Mouse (Mus musculus) neural tube, embryonic 13.5 days (tissue): Measurements from ENCODE around the gene Arf4. TPM values are rescaled to one million over a fixed set of nuclear protein-coding genes. Genes with fewer than 3 reads are reported as not detected.
"Not testable (repeated sequence)": the region's sequence is repeated elsewhere in the genome, so short reads cannot be mapped to it uniquely, and the experiment has no call there.

Experiments used
- ATAC-seq: fragments of 200-750 bp; cut with Nextera tagmentation; 2 replicates; pipeline ENCODE4 v1.8.0; 2017; ENCODE audit warnings: low read depth, mild to moderate bottlenecking, moderate TSS enrichment, moderate library complexity
- H3K27ac ChIP-seq: fragments of 300-500 bp; sonication (generic); replicated peaks from 2 replicates; pipeline ENCODE4 v1.5.1; 2015; ENCODE audit warnings: moderate library complexity, mild to moderate bottlenecking, inconsistent platforms
- H3K27me3 ChIP-seq: fragments of 300-500 bp; sonication (generic); 2 replicates; pipeline ENCODE4 v1.6.1; 2015; ENCODE audit warnings: mild to moderate bottlenecking, inconsistent platforms
- H3K36me3 ChIP-seq: fragments of 300-500 bp; sonication (generic); 2 replicates; pipeline ENCODE4 v1.6.1; 2015; ENCODE audit warnings: mild to moderate bottlenecking, inconsistent platforms
- H3K4me1 ChIP-seq: fragments of 300-500 bp; sonication (generic); replicated peaks from 2 replicates; pipeline ENCODE4 v1.6.1; 2015; ENCODE audit warnings: inconsistent platforms
- H3K4me2 ChIP-seq: fragments of 300-500 bp; sonication (generic); 2 replicates; pipeline ENCODE4 v1.6.1; 2015; ENCODE audit warnings: inconsistent platforms, mild to moderate bottlenecking, moderate library complexity
- H3K4me3 ChIP-seq: fragments of 300-500 bp; sonication (generic); 2 replicates; pipeline ENCODE4 v1.5.1; 2015; ENCODE audit warnings: mild to moderate bottlenecking, inconsistent platforms
- H3K9ac ChIP-seq: fragments of 300-500 bp; sonication (generic); 2 replicates; pipeline ENCODE4 v1.6.1; 2015; ENCODE audit warnings: moderate library complexity, mild to moderate bottlenecking, inconsistent platforms
- H3K9me3 ChIP-seq: fragments of 300-500 bp; sonication (generic); 2 replicates; pipeline ENCODE4 v1.6.1; 2016; ENCODE audit warnings: inconsistent platforms
- WGBS: fragments of 180-500 bp; shearing (Covaris S2); methylation state at CpG from one replicate; pipeline ENCODE4 v1.1.7; 2015; 5-methylcytosine and 5-hydroxymethylcytosine counted together
- polyA plus RNA-seq: library from polyadenylated mRNA; unstranded; fragments of >200 nt; fragmentation: Nextera tagmentation; extraction: Ambion mirVana; gene quantifications from 2 replicates; pipeline ENCODE4 v1.2.1, GENCODE M21; 2015

Arf4 gene
- polyA plus RNA-seq, 1 experiment from 2014 or later: 647 TPM

DNA sequence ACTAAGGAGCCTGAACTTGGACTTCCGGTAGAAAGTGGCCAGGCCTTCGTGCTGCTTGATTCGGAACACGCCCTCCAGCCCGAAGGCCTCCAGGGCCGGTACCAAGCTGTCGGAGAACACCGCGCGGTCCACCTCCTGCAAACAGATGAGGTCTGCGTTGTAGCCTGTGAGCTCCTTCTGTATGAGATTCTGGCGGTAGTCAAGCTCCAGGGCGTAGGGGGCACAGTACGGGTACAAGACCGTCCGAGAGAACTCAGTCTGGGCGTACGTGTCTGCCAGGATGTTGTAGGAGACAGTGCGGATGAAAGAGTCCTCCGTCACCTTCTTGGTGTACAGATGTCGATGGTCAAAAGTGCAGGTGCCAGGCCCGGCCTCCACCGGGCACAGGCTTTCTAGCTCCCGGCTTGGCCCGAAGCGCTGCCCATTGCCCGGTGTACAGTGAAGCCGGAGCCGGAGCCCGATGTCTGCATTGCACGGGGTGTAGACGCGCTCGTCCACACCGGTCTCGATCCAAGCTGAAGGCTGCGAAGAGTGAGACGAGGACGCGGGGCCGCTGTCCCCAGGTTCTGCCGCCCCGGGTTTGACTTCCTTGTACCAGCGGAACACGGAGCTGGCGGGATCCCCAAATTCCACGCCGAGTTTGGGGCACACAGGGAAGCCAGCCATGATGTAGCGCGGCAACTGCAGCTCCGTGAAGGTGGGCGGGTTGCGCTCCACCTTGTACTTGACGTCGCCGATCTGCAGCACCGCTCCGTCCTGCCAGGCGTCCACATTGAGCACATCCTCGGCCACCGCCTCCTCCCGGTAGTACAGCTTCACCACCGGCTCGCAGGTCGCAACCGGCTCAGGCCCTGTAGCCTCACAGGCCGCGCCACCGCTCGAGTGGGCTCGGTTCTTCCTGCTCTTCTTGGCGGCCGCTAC lies 30.8 kb downstream of the Arf4 start:
- WGBS: 2% methylated on average over 73 of the region's 73 CpGs

DNA sequence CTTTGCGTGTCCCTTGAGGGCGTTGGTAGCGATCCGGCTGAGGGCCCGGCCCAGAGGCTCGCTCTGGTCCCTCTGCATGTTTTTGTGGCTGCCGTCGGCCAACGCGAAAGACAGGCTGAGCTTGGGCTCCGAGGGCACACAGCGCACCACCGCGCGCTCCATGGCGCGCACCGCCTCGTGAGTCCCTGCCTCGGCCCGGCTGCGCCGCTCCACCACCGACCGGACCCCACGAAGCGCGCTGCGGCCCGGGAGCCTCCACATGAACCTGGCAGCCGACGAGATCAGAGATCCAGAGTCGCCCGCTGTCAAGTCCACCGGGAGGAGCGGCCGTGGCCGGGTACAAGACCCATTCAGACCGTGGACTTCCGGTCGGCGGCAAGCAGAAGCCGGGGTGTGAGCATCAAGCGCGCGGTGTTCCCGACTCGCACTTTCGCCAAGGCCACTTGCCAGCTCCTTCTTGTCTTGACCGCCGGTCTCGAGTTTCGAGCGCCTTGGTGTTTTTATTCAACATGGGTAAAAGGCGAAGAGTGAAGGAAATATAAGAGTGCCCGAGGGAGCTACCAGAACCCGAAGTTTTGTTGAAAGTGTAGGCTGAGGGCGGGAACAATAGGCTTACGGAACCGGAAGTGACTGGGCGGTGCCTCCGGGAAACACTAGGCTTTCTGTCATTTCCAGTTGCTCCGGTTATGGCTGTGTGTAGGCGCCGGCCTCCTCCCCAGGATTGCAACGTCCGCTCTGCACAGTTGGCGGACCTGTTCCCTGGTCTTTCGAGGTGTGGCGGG lies 31.6 kb downstream of the Arf4 start, which contains the start of gene Pde12:
Pde12 (minus strand) TSS at position 592 of the 782 bp plus-strand sequence.
- Histone ChIP-seq H3K27me3 (0 out of 2 replicates have a peak, but pooled peaks cover 6% of the 10 kb centered on the region), H3K9me3 (no peaks in the 10 kb centered on the region), H3K27ac (peak within 1 kb of the TSS; percentile 82), H3K36me3 (peaks cover 18% of the 10 kb centered on the region), H3K4me3 (peak within 1 kb of the TSS; percentile 99), H3K4me2 (peak within 1 kb of the TSS; percentile 100), H3K4me1 (peaks cover 35% of the 10 kb centered on the region), H3K9ac (peak within 1 kb of the TSS; percentile 93)
- peak; percentile 94 for ATAC-seq
- WGBS: under 1% methylated on average over 70 of the region's 70 CpGs

More for the DNA sequence above, 30.8 kb downstream of the Arf4 start:
- Histone ChIP-seq H3K4me2 (peak overlapping the region; percentile 100), H3K27me3 (0 out of 2 replicates have a peak, but pooled peaks cover 6% of the 10 kb centered on the region), H3K4me3 (peak overlapping the region; percentile 99), H3K9me3 (no peaks in the 10 kb centered on the region), H3K27ac (peak overlapping the region; percentile 82), H3K36me3 (peaks cover 24% of the 10 kb centered on the region), H3K4me1 (peaks cover 35% of the 10 kb centered on the region), H3K9ac (peak overlapping the region; percentile 93)
- ATAC-seq: peak; percentile 49

DNA sequence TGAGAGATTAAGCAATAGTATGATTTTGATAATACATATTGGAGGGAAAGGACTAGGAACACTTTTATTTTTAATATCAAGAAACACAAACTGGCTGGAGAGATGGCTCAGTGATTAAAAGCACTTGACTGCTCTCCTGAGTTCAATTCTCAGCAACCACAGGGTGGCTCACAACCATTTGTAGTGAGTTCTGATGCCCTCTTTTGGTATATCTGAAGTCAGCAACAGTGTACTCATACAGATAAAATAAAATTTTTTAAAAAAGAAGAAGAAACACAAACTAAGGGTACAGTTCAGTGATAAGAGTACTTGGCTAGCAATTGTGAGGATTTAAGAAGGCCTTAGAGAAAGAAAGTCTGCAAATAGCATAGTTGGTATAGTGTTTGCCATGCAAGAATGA lies 33.1 kb downstream of the Arf4 start:
- H3K4me2 ChIP-seq: no peak overlapping the region
- no peak overlapping the region for H3K27ac ChIP-seq
- peaks cover 34% of the 10 kb centered on the region for H3K4me1 ChIP-seq
- peaks cover 5% of the 10 kb centered on the region; the same call in 1 of the 2 replicates for H3K36me3 ChIP-seq
- no peak overlapping the region for H3K9ac ChIP-seq
- no peak for ATAC-seq
- no peak overlapping the region for H3K4me3 ChIP-seq
- peaks cover 11% of the 10 kb centered on the region; the same call in 1 of the 2 replicates for H3K27me3 ChIP-seq
- H3K9me3 ChIP-seq: no peaks in the 10 kb centered on the region

DNA sequence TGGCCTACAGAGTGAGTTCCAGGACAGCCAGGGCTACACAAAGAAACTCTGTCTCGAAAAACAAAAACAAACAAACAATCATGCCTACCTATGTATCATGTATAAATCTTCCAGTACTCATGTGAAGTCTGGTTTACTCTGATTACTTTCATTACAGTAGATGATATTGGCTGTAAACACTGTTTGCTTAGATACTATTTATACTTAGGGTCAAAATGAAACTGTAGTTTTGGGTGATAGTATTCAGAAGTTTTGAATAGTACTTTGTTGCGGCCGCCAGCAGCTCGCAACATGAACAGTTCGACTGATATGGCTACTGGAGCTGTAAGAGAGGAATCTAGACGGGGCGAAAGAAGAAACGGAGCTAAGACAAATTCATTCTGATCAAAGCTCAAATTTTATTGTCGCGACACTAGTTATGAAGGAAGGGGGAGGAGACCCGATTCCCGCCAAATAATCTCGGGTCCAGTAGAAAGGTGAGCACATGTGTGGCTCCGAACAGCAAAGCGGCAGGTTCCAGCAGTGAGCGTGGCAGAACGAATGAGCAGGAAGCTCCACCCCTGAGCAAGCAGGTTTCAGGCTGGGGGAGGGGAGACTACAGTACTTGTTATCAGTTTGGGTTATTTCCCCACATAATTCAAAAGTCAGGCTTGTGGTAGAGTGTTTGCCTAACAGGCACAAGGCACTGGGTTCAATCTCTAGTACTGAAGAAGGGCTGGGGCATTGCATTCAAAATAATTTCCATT lies 34.2 kb downstream of the Arf4 start:
- not testable (repeated sequence) for H3K27ac ChIP-seq, H3K9ac ChIP-seq, H3K9me3 ChIP-seq, H3K36me3 ChIP-seq, H3K4me2 ChIP-seq, ATAC-seq, H3K4me3 ChIP-seq
- 70% methylated on average over 17 of the region's 17 CpGs for WGBS
- Histone ChIP-seq H3K4me1 (peaks cover 23% of the 10 kb centered on the region), H3K27me3 (peaks cover 12% of the 10 kb centered on the region; the same call in 1 of the 2 replicates)

- 90% methylated on average over 2 of the region's 2 CpGs for WGBS
Measured at GRCm38 (mm10) chr14:26674476-26675169, 36.7 kb downstream of the Arf4 start.

DNA sequence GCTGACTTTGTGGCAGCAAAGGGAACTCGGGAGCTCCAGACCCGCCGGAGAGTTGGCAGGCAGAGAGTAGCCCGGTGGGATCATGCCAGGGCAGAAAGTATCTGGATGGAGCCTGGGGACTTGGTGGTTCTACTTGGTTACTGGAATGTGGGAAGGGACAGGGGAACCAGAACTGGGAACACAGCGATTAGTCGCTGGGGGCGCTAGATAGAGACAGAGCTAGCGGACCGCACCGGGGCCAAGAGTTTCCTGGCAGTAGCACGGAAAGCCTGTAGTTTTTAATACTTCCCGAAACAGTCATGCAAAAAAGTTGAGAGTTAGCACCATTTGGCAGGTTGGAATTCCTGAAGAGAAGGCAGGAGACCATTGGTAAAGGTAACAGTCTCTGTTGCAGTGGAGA lies 37.5 kb downstream of the Arf4 start:
- ATAC-seq: no peak
- no peak overlapping the region for H3K4me3 ChIP-seq
- WGBS: 20% methylated on average over 12 of the region's 12 CpGs
- H3K9me3 ChIP-seq: no peaks in the 10 kb centered on the region
- no peak overlapping the region for H3K4me2 ChIP-seq
- no peaks in the 10 kb centered on the region for H3K36me3 ChIP-seq
- no peak overlapping the region for H3K9ac ChIP-seq
- H3K4me1 ChIP-seq: peaks cover 4% of the 10 kb centered on the region
- H3K27ac ChIP-seq: no peak overlapping the region
- H3K27me3 ChIP-seq: peaks cover 12% of the 10 kb centered on the region; the same call in 1 of the 2 replicates

More at GRCm38 (mm10) chr14:26674476-26675169, 36.7 kb downstream of the Arf4 start:
- not testable (repeated sequence) for H3K4me1 ChIP-seq, H3K36me3 ChIP-seq, H3K9me3 ChIP-seq, H3K9ac ChIP-seq, ATAC-seq, H3K27ac ChIP-seq, H3K4me2 ChIP-seq, H3K4me3 ChIP-seq
- peaks cover 12% of the 10 kb centered on the region; the same call in 1 of the 2 replicates for H3K27me3 ChIP-seq

- WGBS: 85% methylated on average over 5 of the region's 5 CpGs
- Histone ChIP-seq H3K4me3 (no peak overlapping the region), H3K27ac (no peak overlapping the region), H3K9ac (no peak overlapping the region), H3K27me3 (peaks cover 12% of the 10 kb centered on the region; the same call in 1 of the 2 replicates), H3K9me3 (no peaks in the 10 kb centered on the region), H3K4me1 (no peaks in the 10 kb centered on the region; the same call in 1 of the 2 replicates), H3K4me2 (no peak overlapping the region), H3K36me3 (no peaks in the 10 kb centered on the region)
- ATAC-seq: no peak
Measured at GRCm38 (mm10) chr14:26675791-26676190, 37.9 kb downstream of the Arf4 start.

- WGBS: 73% methylated on average over 2 of the region's 2 CpGs
- H3K36me3 ChIP-seq: no peaks in the 10 kb centered on the region
- no peaks in the 10 kb centered on the region for H3K4me1 ChIP-seq
- H3K9me3 ChIP-seq: no peaks in the 10 kb centered on the region
- no peak overlapping the region for H3K9ac ChIP-seq
- H3K27ac ChIP-seq: no peak overlapping the region
- no peaks in the 10 kb centered on the region for H3K27me3 ChIP-seq
- no peak for ATAC-seq
- no peak overlapping the region for H3K4me2 ChIP-seq
- no peak overlapping the region for H3K4me3 ChIP-seq
Measured at GRCm38 (mm10) chr14:26690727-26691126, 52.9 kb downstream of the Arf4 start.

GRCm38 (mm10) chr14:26691363-26691762 lies 53.5 kb downstream of the Arf4 start:
- no peaks in the 10 kb centered on the region for H3K4me1 ChIP-seq
- ATAC-seq: no peak

GRCm38 (mm10) chr14:26692974-26693373 lies 55.1 kb downstream of the Arf4 start, which contains the start of gene Dnah12:
Dnah12 (plus strand) TSS chr14:26693274.
- Histone ChIP-seq H3K27me3 (no peaks in the 10 kb centered on the region), H3K27ac (no peak within 1 kb of the TSS), H3K4me1 (no peaks in the 10 kb centered on the region), H3K4me2 (no peak within 1 kb of the TSS), H3K9me3 (no peaks in the 10 kb centered on the region), H3K4me3 (no peak within 1 kb of the TSS), H3K36me3 (no peaks in the 10 kb centered on the region), H3K9ac (no peak within 1 kb of the TSS)
- ATAC-seq: no peak
- 93% methylated on average over 3 of the region's 3 CpGs for WGBS

More at GRCm38 (mm10) chr14:26691363-26691762, 53.5 kb downstream of the Arf4 start:
- WGBS: 54% methylated on average over 2 of the region's 2 CpGs
- Histone ChIP-seq H3K4me3 (no peak overlapping the region), H3K27me3 (no peaks in the 10 kb centered on the region), H3K36me3 (no peaks in the 10 kb centered on the region), H3K9ac (no peak overlapping the region), H3K4me2 (no peak overlapping the region), H3K9me3 (no peaks in the 10 kb centered on the region), H3K27ac (no peak overlapping the region)

DNA sequence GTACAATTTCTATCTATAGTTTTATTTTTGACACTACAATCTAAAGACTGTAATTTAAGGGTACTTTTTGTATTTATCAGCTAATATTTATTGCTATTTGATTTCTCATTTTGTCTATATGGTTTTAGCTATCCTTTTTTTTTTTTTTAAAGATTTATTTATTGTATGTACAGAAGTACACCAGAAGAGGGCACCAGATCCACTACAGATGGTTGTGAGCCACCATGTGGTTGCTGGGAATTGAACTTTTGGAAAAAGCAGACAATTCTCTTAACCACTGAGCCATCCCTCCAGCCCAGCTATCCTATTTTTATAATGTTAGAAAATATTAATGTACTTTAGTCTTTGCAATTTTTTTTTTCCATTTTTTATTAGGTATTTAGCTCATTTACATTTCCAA lies 60.0 kb downstream of the Arf4 start:
- Histone ChIP-seq H3K4me3 (no peak overlapping the region), H3K4me2 (no peak overlapping the region), H3K4me1 (no peaks in the 10 kb centered on the region), H3K36me3 (no peaks in the 10 kb centered on the region), H3K9ac (no peak overlapping the region), H3K27ac (no peak overlapping the region), H3K9me3 (no peaks in the 10 kb centered on the region), H3K27me3 (no peaks in the 10 kb centered on the region)
- no peak for ATAC-seq
